Mouse (Mus musculus) ES-Bruce4 (cell line): Measurements from ENCODE around the gene Ttc28. TPM values are rescaled to one million over a fixed set of nuclear protein-coding genes. Genes with fewer than 3 reads are reported as not detected.

Source experiments
- H3K27ac ChIP-seq: 2 replicates; pipeline ENCODE4 v1.5.1; 2012; ENCODE audit warnings: low read length, inconsistent platforms; ENCODE audit not compliant: insufficient read depth
- H3K27me3 ChIP-seq: 2 replicates; pipeline ENCODE4 v1.6.1; 2012; ENCODE audit warnings: mild to moderate bottlenecking, low read length, inconsistent platforms; ENCODE audit not compliant: control insufficient read depth, poor library complexity, insufficient read depth, severe bottlenecking
- H3K36me3 ChIP-seq: 2 replicates; pipeline ENCODE4 v1.6.1; 2012; ENCODE audit warnings: inconsistent platforms, mild to moderate bottlenecking, low read length, moderate library complexity; ENCODE audit not compliant: control insufficient read depth, poor library complexity, insufficient read depth, severe bottlenecking
- H3K4me1 ChIP-seq: one replicate; pipeline ENCODE4 v1.8.1; 2011; ENCODE audit warnings: low read length; ENCODE audit not compliant: control insufficient read depth, insufficient read depth
- H3K4me3 ChIP-seq: 2 replicates; pipeline ENCODE4 v1.5.1; 2011; ENCODE audit warnings: low read depth, mild to moderate bottlenecking, low read length
- H3K9ac ChIP-seq: 2 replicates; pipeline ENCODE4 v1.6.1; 2012; ENCODE audit warnings: low read depth, mild to moderate bottlenecking, inconsistent platforms; ENCODE audit not compliant: poor library complexity, severe bottlenecking
- H3K9me3 ChIP-seq: replicated peaks from 2 replicates; pipeline ENCODE4 v1.6.1; 2012; ENCODE audit warnings: mild to moderate bottlenecking, low read length, inconsistent platforms; ENCODE audit not compliant: control insufficient read depth, poor library complexity, insufficient read depth, severe bottlenecking
- CTCF ChIP-seq: IDR thresholded peaks from one replicate; pipeline ENCODE4 v1.8.1; 2011; ENCODE audit warnings: low read depth, low read length
- EP300 ChIP-seq: IDR thresholded peaks from 2 replicates; pipeline ENCODE4 v1.6.1; 2011; ENCODE audit warnings: low read depth, low read length; ENCODE audit not compliant: insufficient read depth
- POLR2A ChIP-seq: IDR thresholded peaks from one replicate; pipeline ENCODE4 v1.8.1; 2011; ENCODE audit warnings: low read length; ENCODE audit not compliant: insufficient read depth
- polyA plus RNA-seq: library from polyadenylated mRNA; stranded (reverse); fragments of >200 nt; gene quantifications from 2 replicates; pipeline ENCODE4 v1.2.4, GENCODE M21; 2011; ENCODE audit warnings: low read depth; ENCODE audit not compliant: missing spikeins, insufficient read depth, insufficient read length

Ttc28 gene
- polyA plus RNA-seq, 1 experiment: 2.5 TPM

GRCm38 (mm10) chr5:111176441-111176840 is 296.8 kb downstream of the Ttc28 start:
- Histone ChIP-seq H3K9me3 (no peaks in the 10 kb centered on the region), H3K9ac (no peak overlapping the region), H3K27ac (no peak overlapping the region), H3K27me3 (no peaks in the 10 kb centered on the region), H3K4me1 (no peaks in the 10 kb centered on the region), H3K36me3 (no peaks in the 10 kb centered on the region), H3K4me3 (no peak overlapping the region)
- no peak for TF ChIP-seq CTCF
- no peak for TF ChIP-seq POLR2A
- no peak for TF ChIP-seq EP300

GRCm38 (mm10) chr5:111178324-111179076 is 298.9 kb downstream of the Ttc28 start:
- Histone ChIP-seq H3K36me3 (no peaks in the 10 kb centered on the region), H3K4me3 (no peak overlapping the region), H3K27ac (no peak overlapping the region), H3K9ac (no peak overlapping the region), H3K27me3 (no peaks in the 10 kb centered on the region), H3K4me1 (no peaks in the 10 kb centered on the region), H3K9me3 (no peaks in the 10 kb centered on the region)
- TF ChIP-seq POLR2A: no peak
- TF ChIP-seq EP300: no peak
- TF ChIP-seq CTCF: no peak

- Histone ChIP-seq H3K4me1 (no peaks in the 10 kb centered on the region), H3K27ac (no peak overlapping the region)
- TF ChIP-seq EP300: no peak
- TF ChIP-seq POLR2A: no peak
- TF ChIP-seq CTCF: no peak
Observed at GRCm38 (mm10) chr5:111179651-111180050, 300.0 kb downstream of the Ttc28 start.

GRCm38 (mm10) chr5:111180091-111181053 is 300.8 kb downstream of the Ttc28 start:
- Histone ChIP-seq H3K4me3 (no peak overlapping the region), H3K9ac (no peak overlapping the region), H3K36me3 (no peaks in the 10 kb centered on the region), H3K27ac (no peak overlapping the region), H3K9me3 (no peaks in the 10 kb centered on the region), H3K4me1 (no peaks in the 10 kb centered on the region), H3K27me3 (no peaks in the 10 kb centered on the region)
- no peak for TF ChIP-seq EP300
- TF ChIP-seq POLR2A: no peak
- no peak for TF ChIP-seq CTCF

More at GRCm38 (mm10) chr5:111179651-111180050, 300.0 kb downstream of the Ttc28 start:
- Histone ChIP-seq H3K4me3 (no peak overlapping the region), H3K27me3 (no peaks in the 10 kb centered on the region), H3K9ac (no peak overlapping the region), H3K36me3 (no peaks in the 10 kb centered on the region), H3K9me3 (no peaks in the 10 kb centered on the region)

- Histone ChIP-seq H3K4me3 (no peak overlapping the region), H3K4me1 (no peaks in the 10 kb centered on the region), H3K9me3 (no peaks in the 10 kb centered on the region), H3K27ac (no peak overlapping the region), H3K9ac (no peak overlapping the region), H3K36me3 (no peaks in the 10 kb centered on the region), H3K27me3 (no peaks in the 10 kb centered on the region)
- TF ChIP-seq EP300: no peak
- no peak for TF ChIP-seq POLR2A
- no peak for TF ChIP-seq CTCF
Observed at GRCm38 (mm10) chr5:111181204-111181912, 301.8 kb downstream of the Ttc28 start.

GRCm38 (mm10) chr5:111186600-111186999 is 307.0 kb downstream of the Ttc28 start:
- H3K4me1 ChIP-seq: no peaks in the 10 kb centered on the region
- no peaks in the 10 kb centered on the region for H3K36me3 ChIP-seq
- no peak overlapping the region for H3K4me3 ChIP-seq
- H3K27ac ChIP-seq: no peak overlapping the region
- no peaks in the 10 kb centered on the region for H3K9me3 ChIP-seq
- TF ChIP-seq CTCF: peak; percentile 32
- no peak for TF ChIP-seq POLR2A
- H3K27me3 ChIP-seq: no peaks in the 10 kb centered on the region
- H3K9ac ChIP-seq: no peak overlapping the region
